Mouse (Mus musculus) liver, adult (tissue): ENCODE measurements around the gene Tubb2b.

Source experiments
- GATA4 ChIP-seq: IDR thresholded peaks from 2 replicates; pipeline ENCODE4 v1.6.1; 2014; ENCODE audit warnings: mild to moderate bottlenecking, low read length; ENCODE audit not compliant: insufficient replicate concordance

The Tubb2b gene

GRCm38 (mm10) chr13:34100733-34101132 lies 29.5 kb downstream of the Tubb2b start:
- TF ChIP-seq GATA4, result no peak

GRCm38 (mm10) chr13:34097086-34097485 lies 33.2 kb downstream of the Tubb2b start:
- no peak for TF ChIP-seq GATA4

- no peak for TF ChIP-seq GATA4
These were observed 33.8 kb downstream of the Tubb2b start for GRCm38 (mm10) chr13:34096455-34096854.

GRCm38 (mm10) chr13:34095542-34096435 lies 34.5 kb downstream of the Tubb2b start:
- no peak for TF ChIP-seq GATA4

GRCm38 (mm10) chr13:34089358-34089757 lies 40.9 kb downstream of the Tubb2b start:
- TF ChIP-seq GATA4, result no peak

- TF ChIP-seq GATA4, result no peak
These were observed 41.4 kb downstream of the Tubb2b start for GRCm38 (mm10) chr13:34088871-34089288.

GRCm38 (mm10) chr13:34087052-34087812 lies 43.0 kb downstream of the Tubb2b start:
- no peak for TF ChIP-seq GATA4

- no peak for TF ChIP-seq GATA4
These were observed 46.1 kb downstream of the Tubb2b start for GRCm38 (mm10) chr13:34084026-34084750.

GRCm38 (mm10) chr13:34081926-34082325 lies 48.3 kb downstream of the Tubb2b start:
- no peak for TF ChIP-seq GATA4

- no peak for TF ChIP-seq GATA4
These were observed 50.5 kb downstream of the Tubb2b start for GRCm38 (mm10) chr13:34079801-34080200.

GRCm38 (mm10) chr13:34078500-34079280 lies 51.6 kb downstream of the Tubb2b start:
- TF ChIP-seq GATA4, result no peak

- TF ChIP-seq GATA4, result no peak
These were observed 52.6 kb downstream of the Tubb2b start, which contains the start of gene Tubb2a for GRCm38 (mm10) chr13:34077492-34078271. Tubb2a (minus strand) TSS chr13:34078007.
